Mouse (Mus musculus): ENCODE measurements around the gene Gal3st4.

- TF ChIP-seq CTCF (IDR thresholded peaks at IDR 0.05; ENCODE audit: extremely low read depth, insufficient read length, insufficient replicate concordance, low read depth, low read length) (no peak), POLR2A (IDR thresholded peaks at IDR 0.05; ENCODE audit: low read depth, low read length) (no peak)
Observed at GRCm38 (mm10) chr5:138264207-138264578, 8.4 kb downstream of the Gal3st4 start.

Data from small intestine, adult 2 months (tissue).